Mouse (Mus musculus) gastrocnemius, postnatal 10 days (tissue): Measurements from ENCODE around the gene Vegfa. TPM values are rescaled to one million over a fixed set of nuclear protein-coding genes. Genes with fewer than 3 reads are reported as not detected.

Experiments
- DNase-seq: peaks from one replicate; pipeline ENCODE4 v3.0.0; 2021; ENCODE audit warnings: mixed read lengths
- total RNA-seq, 2 experiments: library from RNA; stranded (reverse); gene quantifications; 2 replicates each; pipeline ENCODE4 v1.2.3; 2021

The Vegfa gene
- total RNA-seq, 2 experiments from 2014 or later: 73.8 to 125 TPM

GRCm38 (mm10) chr17:46052146-46052545 is 20.0 kb upstream of the Vegfa start:
- no peak for DNase-seq

- no peak for DNase-seq
Measured at GRCm38 (mm10) chr17:46051356-46051755, 19.2 kb upstream of the Vegfa start.

DNA sequence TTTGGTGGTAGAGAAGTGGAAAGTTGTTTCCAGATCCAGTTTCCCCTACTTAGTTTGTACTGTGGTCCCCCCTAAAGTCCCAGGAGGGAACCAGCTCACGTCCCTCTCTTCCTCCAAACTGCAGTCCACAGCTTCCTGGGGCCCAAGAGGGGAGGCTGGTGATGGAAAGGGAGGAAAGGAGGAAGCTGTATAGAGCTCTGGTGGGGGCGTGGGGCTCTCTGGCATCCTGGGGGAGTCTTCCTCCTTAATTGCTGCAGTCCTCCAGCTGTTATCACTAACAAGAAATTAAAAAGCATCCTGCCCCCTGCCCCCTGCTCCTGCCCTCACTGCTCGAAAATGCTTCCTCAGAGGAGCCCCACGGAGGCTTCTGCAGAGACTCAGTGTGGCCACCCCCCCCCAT is 17.4 kb upstream of the Vegfa start:
- DNase-seq: no peak

GRCm38 (mm10) chr17:46048184-46048583 is 16.0 kb upstream of the Vegfa start:
- DNase-seq: no peak

- no peak for DNase-seq
Measured at GRCm38 (mm10) chr17:46045742-46046141, 13.6 kb upstream of the Vegfa start.

DNA sequence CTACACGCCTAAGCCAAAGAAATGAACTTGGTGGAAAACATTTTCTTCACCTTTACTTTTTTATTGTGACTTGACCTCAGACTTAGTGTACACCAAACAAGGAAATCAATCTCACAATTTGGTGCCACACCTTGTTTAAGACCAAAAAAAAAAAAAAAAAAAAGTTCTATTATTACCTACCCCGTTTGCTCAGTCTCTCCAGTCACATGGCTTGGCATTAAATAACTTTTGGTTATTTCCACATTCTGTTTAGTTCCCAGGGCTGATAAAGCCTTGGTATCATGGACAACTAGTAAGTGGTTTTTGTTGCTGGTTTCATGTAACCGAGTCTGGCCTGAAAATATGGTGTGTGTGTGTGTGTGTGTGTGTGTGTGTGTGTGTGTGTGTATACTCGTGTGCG is 12.8 kb upstream of the Vegfa start:
- no peak for DNase-seq

DNA sequence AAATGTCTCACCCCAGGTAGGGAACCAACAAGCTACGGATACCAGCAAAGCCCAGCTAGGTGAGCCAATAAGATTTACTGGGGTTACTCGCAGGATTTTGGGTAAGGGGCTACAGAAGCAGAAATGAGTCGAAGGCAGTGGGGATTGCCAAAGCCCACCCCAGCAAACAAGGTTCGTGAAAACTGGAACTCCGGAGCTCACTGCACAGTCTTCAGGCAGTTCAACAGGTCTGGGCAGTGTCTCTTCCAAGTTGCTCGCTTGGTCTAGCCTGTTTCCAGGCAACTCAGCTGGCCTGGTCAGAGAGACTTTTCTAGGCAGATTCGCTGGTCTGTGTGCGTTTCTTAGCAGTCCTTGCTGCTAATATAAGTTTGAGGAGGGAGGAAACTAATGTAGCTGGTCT is 10.0 kb upstream of the Vegfa start:
- DNase-seq: no peak

GRCm38 (mm10) chr17:46041679-46042078 is 9.5 kb upstream of the Vegfa start:
- no peak for DNase-seq

- DNase-seq: no peak
Measured at GRCm38 (mm10) chr17:46041223-46041622, 9.1 kb upstream of the Vegfa start.

- DNase-seq: no peak
Measured at GRCm38 (mm10) chr17:46040561-46040960, 8.4 kb upstream of the Vegfa start.

GRCm38 (mm10) chr17:46038906-46039305 is 6.7 kb upstream of the Vegfa start:
- no peak for DNase-seq

GRCm38 (mm10) chr17:46036400-46036799 is 4.2 kb upstream of the Vegfa start:
- DNase-seq: no peak

DNA sequence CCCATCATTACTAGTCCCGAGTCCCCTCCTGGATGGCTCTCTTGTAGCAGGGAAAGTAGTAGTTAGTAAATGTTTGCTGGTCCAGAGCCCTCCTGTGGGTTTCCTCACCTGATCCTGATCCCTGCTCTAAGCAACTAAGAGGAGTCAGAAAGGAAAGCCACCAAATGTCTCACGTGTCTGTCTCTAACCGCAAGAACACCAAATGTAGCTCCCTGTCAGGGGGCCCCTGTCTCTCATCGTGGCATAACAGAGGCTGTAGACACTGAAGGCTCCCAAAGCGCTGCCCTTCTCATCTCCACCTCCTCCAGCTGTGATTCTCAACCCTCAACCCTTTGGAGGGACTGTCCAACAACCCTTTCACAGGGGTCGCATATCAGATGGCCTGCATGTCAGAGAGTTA is 1.9 kb upstream of the Vegfa start:
- no peak for DNase-seq

DNA sequence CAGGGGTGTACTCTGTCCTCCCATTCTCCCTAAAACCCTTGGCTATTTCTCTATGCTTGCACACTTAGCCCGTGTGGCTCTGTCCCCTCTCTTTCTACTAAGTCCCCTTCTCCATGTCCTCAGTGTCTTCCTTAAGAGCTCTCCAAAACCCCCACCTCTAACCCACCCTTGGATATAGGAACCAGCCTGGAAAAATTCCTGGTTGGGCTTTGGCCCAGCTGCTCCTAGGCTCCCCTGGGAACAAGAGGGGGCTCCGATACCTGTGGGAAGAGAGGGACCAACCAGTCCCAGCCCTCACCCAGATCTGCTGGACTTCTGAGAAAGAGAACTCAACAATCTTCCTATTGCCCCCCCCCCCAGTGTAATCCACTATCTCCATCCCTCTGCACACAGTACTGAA is 1.4 kb upstream of the Vegfa start:
- DNase-seq: no peak

DNA sequence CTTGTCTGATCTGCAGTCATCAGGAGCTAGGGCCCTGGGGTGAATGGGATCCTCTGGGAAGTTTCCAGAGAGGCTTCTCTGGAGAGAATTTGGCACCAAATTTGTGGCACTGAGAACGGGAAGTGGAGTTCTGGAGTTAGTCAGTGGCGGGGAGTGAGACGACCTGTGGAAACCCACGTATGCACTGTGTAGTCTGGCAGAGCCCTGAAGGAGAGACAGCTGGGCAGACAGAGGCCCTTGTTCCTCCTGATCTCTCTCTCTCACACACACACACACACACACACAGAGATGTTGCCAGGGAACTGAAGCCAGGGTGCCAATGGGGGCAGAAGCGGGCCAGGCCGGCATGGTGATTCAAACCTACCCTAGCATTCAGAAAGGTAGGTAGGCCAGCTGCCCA is 953 bp upstream of the Vegfa start:
- DNase-seq: peak; percentile 28

DNA sequence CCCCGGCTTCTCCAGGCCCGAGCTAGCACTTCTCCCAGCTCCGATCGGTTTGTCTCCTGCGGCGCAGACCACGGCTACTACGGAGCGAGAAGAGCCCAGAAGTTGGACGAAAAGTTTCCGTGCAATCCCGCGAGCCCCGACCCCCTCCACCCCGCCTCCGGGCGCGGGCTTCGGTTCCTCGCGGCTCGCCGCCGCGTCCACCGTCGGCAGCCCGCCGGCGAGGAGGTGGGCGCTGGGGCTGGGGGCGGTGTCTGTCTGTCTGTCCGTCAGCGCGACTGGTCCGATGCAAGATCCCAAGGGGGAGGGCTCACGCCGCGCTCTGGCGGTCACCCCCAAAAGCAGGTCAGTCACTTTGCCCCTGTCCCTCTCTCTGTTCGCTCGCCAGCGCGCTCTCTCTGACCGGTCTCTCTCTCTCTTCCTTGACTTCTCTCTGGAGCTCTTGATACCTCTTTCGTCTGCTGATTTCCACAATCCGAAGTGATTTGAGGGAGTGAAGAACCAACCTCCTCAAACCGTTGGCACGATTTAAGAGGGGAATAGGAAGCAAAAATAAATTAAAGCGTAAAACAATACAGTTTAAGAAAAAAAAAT is 453 bp downstream of the Vegfa start:
- peak; percentile 79 for DNase-seq

- peak; percentile 78 for DNase-seq
Measured at GRCm38 (mm10) chr17:46030731-46031620, 1.2 kb downstream of the Vegfa start.

DNA sequence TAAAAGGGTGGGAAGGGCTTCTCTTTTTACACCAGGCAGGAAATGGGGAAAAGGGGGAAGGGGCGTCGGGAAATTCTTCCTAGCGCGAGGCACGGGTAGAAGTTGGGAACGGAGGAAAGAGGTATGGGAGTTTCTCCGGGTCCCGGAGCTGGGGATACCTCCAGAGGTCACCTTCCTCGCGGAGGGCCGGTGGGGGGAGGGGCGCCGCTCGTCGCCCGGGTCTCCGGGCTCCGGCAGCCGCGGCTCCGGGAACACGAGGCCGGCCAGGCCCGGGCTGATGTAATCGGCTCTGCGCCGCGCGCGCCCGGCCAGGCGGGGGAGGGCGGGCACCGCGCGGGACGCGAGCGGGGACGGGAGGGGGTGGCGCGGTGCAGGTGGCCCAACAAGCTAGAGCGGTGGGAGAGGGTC is 1.8 kb downstream of the Vegfa start:
- DNase-seq: peak; percentile 71

GRCm38 (mm10) chr17:46029554-46030207 is 2.5 kb downstream of the Vegfa start:
- no peak for DNase-seq

DNA sequence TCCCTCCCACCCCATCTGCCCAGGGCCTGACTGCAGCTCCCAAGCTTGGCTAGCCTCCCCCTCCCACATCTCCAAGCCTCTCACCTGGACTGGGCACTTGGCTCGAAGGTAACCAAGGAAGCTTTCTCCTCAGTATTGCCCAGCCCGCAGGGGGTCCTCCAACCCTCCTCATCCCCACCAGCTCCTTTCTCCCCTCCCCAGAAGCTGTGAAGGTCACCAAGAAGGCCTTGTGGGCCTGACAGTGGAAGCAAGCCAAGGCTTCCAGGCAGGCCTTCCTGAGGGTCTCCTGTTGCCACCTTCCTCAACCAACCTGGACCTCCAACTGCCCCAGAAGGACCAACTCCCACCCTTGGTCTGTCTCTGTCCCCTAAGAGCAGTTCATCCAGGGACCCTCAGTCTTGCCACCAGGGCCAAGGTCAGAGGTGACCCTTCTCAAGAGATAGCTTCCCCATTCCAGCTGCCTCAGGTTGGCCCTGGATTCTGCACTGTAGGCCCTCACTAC is 3.1 kb downstream of the Vegfa start:
- peak; percentile 22 for DNase-seq

DNA sequence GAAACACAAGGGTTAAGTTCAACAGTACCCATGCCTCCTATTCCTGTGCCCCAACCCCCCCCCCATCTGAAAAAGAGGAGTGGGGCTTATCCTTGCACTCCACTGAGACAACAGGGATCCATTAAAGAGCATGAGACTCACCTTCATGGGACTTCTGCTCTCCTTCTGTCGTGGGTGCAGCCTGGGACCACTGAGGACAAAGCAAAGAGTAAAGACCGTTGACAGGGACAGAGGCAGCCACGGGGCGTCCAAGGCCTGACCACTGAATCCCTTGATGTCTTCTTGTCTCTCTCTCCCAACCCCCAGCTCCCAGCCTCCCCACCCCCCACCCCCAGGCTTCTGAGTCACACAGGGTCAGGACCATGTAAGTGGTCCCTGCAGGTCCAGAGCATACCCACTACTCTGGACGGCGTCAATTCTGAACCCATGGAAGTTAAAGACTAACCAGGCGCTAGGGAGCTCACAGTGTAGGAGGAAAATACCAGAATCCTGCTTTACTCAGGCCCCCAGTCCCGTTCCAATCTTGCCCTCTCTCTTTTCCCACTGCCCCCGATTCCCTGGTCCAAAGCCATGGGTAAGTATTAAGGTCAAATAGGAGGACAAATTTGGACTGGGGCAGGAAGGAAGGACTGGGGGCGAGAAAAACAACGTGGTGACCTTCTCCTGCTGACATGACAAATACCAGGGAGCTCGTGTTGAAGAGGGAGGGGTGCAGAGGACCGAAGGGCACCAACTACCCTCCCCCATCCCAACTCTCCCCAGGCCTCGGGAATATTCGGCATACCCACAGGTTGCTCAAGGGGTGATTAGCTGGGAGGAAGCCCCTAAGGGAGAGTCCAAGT is 3.7 kb downstream of the Vegfa start:
- DNase-seq: no peak
